Mouse (Mus musculus) G1E (cell line): ENCODE data around the gene Zc2hc1c. TPM values are rescaled to one million over a fixed set of nuclear protein-coding genes. Genes with fewer than 3 reads are reported as not detected.

Experiments
- ATAC-seq: 2 replicates; pipeline ENCODE4 v1.8.0; 2016; ENCODE audit warnings: mild to moderate bottlenecking; ENCODE audit not compliant: insufficient number of reproducible peaks, poor library complexity, low FRiP score, severe bottlenecking; ENCODE audit errors: extremely low read depth
- DNase-seq: peaks from one replicate; pipeline ENCODE4 v3.0.0; 2012; ENCODE audit warnings: low spot score
- H3K27me3 ChIP-seq: 2 replicates; pipeline ENCODE4 v1.6.1; 2012; ENCODE audit warnings: mild to moderate bottlenecking, low read length, inconsistent platforms; ENCODE audit not compliant: insufficient read depth
- H3K36me3 ChIP-seq: replicated peaks from 2 replicates; pipeline ENCODE3; 2012; ENCODE audit warnings: mild to moderate bottlenecking, inconsistent platforms
- H3K4me1 ChIP-seq: 2 replicates; pipeline ENCODE4 v1.6.1; 2012; ENCODE audit warnings: low read depth, low read length, inconsistent platforms, mixed read lengths; ENCODE audit not compliant: insufficient read depth
- H3K4me3 ChIP-seq: 2 replicates; pipeline ENCODE4 v1.5.1; 2012; ENCODE audit warnings: low read depth, mild to moderate bottlenecking, inconsistent platforms, low read length, moderate library complexity, mixed read lengths
- H3K9me3 ChIP-seq: replicated peaks from 2 replicates; pipeline ENCODE4 v1.6.1; 2012; ENCODE audit warnings: inconsistent platforms
- CTCF ChIP-seq: IDR thresholded peaks from 2 replicates; pipeline ENCODE4 v1.5.1; 2012; ENCODE audit warnings: low read depth, low read length, inconsistent platforms, mixed read lengths
- GATA1 ChIP-seq: IDR thresholded peaks from 2 replicates; pipeline ENCODE4 v1.6.1; 2012; ENCODE audit warnings: borderline replicate concordance, low read length, inconsistent platforms, mixed read lengths
- GATA2 ChIP-seq: IDR thresholded peaks from 2 replicates; pipeline ENCODE4 v1.6.1; 2012; ENCODE audit warnings: low read depth, low read length, inconsistent platforms, borderline replicate concordance
- POLR2AphosphoS5 ChIP-seq: IDR thresholded peaks from 2 replicates; pipeline ENCODE4 v1.6.1; 2012; ENCODE audit warnings: low read depth, low read length, inconsistent platforms; ENCODE audit not compliant: insufficient replicate concordance
- TAL1 ChIP-seq: conservative IDR thresholded peaks from 2 replicates; pipeline ENCODE4 v1.6.1; 2012; ENCODE audit warnings: low read depth, low read length, inconsistent platforms, mixed read lengths
- polyA plus RNA-seq: library from polyadenylated mRNA; stranded (reverse); fragments of >175 nt; gene quantifications from 2 replicates; pipeline ENCODE4 v1.2.3, GENCODE M21; 2012
- total RNA-seq, 2 experiments: library from RNA; stranded (forward) in 1 of 2; stranded (reverse) in 1 of 2; fragments of 200-1000 nt in 1 of 2; fragments of >200 nt in 1 of 2; fragmentation: Nextera tagmentation in 1 of 2; gene quantifications; 2 replicates each; pipeline ENCODE4 v1.2.3; 2014 to 2017

Zc2hc1c gene
- total and polyA plus RNA-seq, 3 experiments = 0.04 to 1.3 TPM; not detected in 1

DNA sequence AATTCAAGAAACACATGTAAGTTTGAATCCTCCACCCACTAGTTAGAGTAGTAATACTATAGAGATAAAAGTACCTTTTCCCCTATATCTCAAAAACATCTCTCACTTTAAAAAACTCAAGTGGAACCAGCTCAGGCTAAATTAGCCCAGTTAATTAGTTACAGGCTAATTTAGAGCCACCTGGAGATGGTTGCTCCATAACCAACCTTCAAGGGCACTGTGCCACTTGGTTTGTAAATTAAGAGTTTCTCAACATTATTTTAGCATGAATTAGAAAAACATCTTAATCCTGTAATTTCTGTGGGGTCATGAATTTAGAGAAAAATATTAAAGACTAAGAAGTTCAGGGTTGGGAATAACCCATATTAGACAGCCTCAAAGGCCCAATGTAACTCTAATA is 3.1 kb downstream of the Zc2hc1c start:
- peaks cover 4% of the 10 kb centered on the region for H3K27me3 ChIP-seq
- peaks cover 38% of the 10 kb centered on the region for H3K4me1 ChIP-seq
- H3K36me3 ChIP-seq = no peaks in the 10 kb centered on the region
- no peak overlapping the region for H3K4me3 ChIP-seq
- DNase-seq (no peak), ATAC-seq (no peak)
- 0 out of 2 replicates have a peak, but pooled peaks cover 6% of the 10 kb centered on the region for H3K9me3 ChIP-seq
- TF ChIP-seq GATA1 (no peak), GATA2 (no peak), POLR2AphosphoS5 (no peak), TAL1 (no peak), CTCF (no peak)

DNA sequence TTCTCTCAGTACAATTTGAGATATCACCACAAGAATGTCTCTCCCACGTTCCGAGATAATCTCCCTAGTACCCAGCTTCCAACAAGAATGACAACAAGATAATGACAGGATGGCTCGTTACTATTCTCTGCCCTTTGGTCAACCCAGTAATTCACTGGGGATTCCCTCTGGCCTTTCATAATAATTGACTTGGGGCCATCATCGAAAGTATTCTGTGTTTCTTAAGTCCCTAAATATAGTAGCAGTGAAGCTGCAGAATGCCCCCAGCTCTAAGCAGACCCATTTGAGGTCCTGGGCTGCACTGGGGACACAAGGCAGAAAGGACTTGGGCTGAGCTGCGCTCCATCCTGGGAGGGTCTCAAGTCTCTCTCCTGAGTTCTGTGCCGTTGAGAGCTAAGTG is 3.9 kb downstream of the Zc2hc1c start:
- Histone ChIP-seq H3K4me1 (peaks cover 31% of the 10 kb centered on the region), H3K36me3 (no peaks in the 10 kb centered on the region), H3K27me3 (peaks cover 4% of the 10 kb centered on the region), H3K9me3 (0 out of 2 replicates have a peak, but pooled peaks cover 6% of the 10 kb centered on the region), H3K4me3 (no peak overlapping the region)
- no peak for DNase-seq
- no peak for ATAC-seq
- TF ChIP-seq CTCF (no peak), GATA1 (no peak), GATA2 (no peak), POLR2AphosphoS5 (no peak), TAL1 (no peak)

DNA sequence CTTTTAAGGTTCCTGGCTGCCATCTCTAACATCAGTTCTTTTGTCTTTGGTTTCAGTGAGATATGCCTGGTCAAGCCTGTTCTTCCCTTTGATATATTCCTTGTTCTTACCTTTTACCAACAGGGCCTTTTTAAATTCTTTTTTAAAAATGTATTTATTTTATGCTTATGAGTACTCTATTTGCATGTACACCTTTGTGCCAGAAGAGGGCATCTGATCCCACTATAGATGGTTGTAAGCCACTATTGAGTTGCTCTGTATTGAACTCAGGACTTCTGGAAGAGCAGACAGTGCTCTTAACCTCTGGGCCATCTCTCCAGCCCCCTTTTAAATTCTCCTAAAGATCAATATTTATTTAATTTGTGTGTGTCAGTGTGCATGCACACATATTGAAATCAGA is 4.5 kb downstream of the Zc2hc1c start:
- ATAC-seq = no peak
- Histone ChIP-seq H3K4me3 (no peak overlapping the region), H3K9me3 (0 out of 2 replicates have a peak, but pooled peaks cover 6% of the 10 kb centered on the region), H3K36me3 (peaks cover 4% of the 10 kb centered on the region), H3K27me3 (peaks cover 4% of the 10 kb centered on the region), H3K4me1 (peaks cover 25% of the 10 kb centered on the region)
- no peak for TF ChIP-seq GATA2
- TF ChIP-seq TAL1 = no peak
- no peak for TF ChIP-seq CTCF
- TF ChIP-seq GATA1 = no peak
- no peak for TF ChIP-seq POLR2AphosphoS5
- no peak for DNase-seq

DNA sequence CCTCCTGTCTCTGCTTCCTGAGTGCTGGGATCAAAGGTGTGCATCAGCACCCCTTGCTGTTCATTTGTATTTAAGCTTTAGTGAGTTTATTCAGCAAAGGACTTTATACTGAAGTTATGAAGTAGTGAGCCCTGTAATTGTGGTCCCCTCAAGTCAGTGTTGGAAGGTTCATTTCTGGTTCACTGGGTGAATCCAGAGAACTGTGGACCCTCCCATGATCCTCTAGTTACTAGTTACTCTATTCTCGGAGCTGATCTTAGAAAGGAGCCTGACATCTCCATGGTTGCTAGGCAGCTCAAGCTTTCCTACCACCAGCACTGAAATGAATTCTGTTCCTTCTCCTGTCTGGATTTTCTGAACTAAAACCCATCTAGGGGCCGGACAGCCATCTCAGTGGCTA is 7.1 kb downstream of the Zc2hc1c start:
- Histone ChIP-seq H3K4me1 (peaks cover 10% of the 10 kb centered on the region), H3K9me3 (0 out of 2 replicates have a peak, but pooled peaks cover 6% of the 10 kb centered on the region), H3K27me3 (no peaks in the 10 kb centered on the region; the same call in 1 of the 2 replicates), H3K36me3 (peaks cover 24% of the 10 kb centered on the region), H3K4me3 (no peak overlapping the region)
- TF ChIP-seq GATA1 = no peak
- no peak for TF ChIP-seq CTCF
- no peak for TF ChIP-seq TAL1
- DNase-seq (no peak), ATAC-seq (no peak)

DNA sequence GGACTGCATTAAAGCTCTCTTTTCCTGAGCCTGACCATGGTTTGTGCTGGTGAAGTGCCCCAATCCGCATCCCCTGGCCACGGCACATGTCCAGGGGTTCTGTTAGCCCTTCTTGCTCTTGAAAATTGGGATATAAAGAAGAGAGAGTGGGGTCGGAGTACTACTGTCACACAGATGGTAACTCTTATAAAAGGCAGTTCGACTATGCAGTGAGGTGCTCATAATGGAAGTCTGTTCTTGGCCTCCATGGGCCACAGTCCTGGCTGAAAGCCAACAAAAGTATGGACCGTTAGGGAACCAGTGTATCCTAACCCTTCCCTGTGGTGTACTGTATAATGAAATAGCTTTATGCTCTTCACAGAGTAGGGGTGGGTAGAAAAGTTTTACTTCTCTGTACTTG is 8.5 kb downstream of the Zc2hc1c start:
- Histone ChIP-seq H3K4me3 (no peak overlapping the region), H3K9me3 (0 out of 2 replicates have a peak, but pooled peaks cover 6% of the 10 kb centered on the region), H3K4me1 (peaks cover 5% of the 10 kb centered on the region; the same call in 1 of the 2 replicates), H3K27me3 (no peaks in the 10 kb centered on the region; the same call in 1 of the 2 replicates), H3K36me3 (peaks cover 38% of the 10 kb centered on the region)
- TF ChIP-seq POLR2AphosphoS5 (no peak), TAL1 (no peak), CTCF (no peak), GATA1 (no peak), GATA2 (no peak)
- DNase-seq (no peak), ATAC-seq (no peak)

DNA sequence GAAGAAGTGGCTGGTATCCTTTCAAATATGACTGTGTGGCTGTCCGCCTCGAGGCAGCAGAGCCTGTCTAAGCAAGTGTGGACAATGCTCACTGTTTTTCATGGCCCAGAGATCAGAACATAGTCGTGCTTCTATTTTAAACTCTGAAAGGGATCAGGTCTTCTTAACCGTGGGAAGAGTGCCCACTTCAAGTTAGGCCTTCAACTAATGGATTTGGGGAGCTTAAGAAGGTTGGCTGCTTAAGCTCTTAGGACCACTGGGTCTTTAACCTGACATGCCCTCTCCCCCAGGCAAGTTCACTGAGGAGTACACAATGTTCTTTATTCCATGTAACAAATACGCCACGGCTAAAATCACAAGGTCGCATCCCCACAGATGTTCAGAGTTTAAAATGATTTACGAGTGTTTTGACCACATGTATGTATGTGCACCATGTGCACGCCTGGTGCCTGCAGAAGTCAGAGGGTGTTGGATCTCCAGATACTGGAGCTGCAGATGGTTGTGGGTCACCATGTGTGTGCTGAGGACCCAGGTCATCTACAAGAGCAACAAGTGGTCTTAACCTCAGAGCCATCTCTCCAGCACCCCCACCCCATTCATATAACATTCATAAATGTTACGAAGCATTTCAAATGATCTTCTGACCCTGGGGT is 9.1 kb downstream of the Zc2hc1c start:
- Histone ChIP-seq H3K4me3 (no peak overlapping the region), H3K27me3 (no peaks in the 10 kb centered on the region; the same call in 1 of the 2 replicates), H3K4me1 (peaks cover 4% of the 10 kb centered on the region; the same call in 1 of the 2 replicates), H3K9me3 (0 out of 2 replicates have a peak, but pooled peaks cover 6% of the 10 kb centered on the region), H3K36me3 (peaks cover 43% of the 10 kb centered on the region)
- DNase-seq = no peak
- no peak for ATAC-seq
- no peak for TF ChIP-seq TAL1
- no peak for TF ChIP-seq GATA1
- TF ChIP-seq CTCF = no peak
- no peak for TF ChIP-seq GATA2
- no peak for TF ChIP-seq POLR2AphosphoS5
